Mouse (Mus musculus) megakaryocyte, embryonic 14.5 days (primary cell): ENCODE measurements around the gene Cntd1.

Experiments used
- FLI1 ChIP-seq: IDR thresholded peaks from 2 replicates; pipeline ENCODE4 v1.6.1; 2012; ENCODE audit warnings: low read length, inconsistent platforms, mixed read lengths
- GATA1 ChIP-seq: IDR thresholded peaks from 3 replicates; pipeline ENCODE4 v1.6.1; 2012; ENCODE audit warnings: mixed read lengths, low read length, inconsistent platforms, borderline replicate concordance

DNA sequence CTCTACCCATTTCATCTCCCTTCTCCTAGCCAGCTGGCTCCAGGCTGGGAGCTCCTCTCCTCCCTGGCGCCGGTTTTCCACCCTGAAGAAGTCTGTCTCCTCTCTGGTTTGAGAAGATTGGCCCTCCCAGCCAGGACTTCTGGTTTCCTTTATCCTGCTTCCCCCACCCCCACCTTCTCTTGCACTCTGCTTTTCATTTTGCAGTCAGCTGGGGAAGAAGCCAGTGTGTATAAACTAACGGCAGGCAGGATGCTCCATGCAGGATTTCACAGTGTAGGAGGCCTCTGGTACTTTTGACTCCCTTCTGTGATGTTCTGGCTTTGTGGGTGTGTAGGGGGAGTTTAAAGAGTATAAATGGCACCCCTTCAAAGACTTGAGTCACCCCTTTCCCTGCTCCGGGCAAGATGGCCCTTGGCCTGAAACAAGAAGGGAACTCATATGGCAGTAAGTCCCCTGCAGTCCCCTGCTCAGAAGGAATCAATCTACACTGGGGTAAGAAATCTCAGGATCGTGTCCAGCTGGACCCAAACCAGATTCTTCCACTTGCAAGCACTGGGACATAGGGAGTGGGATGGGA lies 40.7 kb upstream of the Cntd1 start:
- TF ChIP-seq GATA1 (no peak), FLI1 (no peak)
